Mouse (Mus musculus) embryo, embryonic 11 days (tissue): ENCODE data around the gene Olfr555.
A peak's percentile ranks its signal among the peaks of the same experiment; 100 is the strongest.
"Not testable (repeated sequence)": the region's sequence is repeated elsewhere in the genome, so short reads cannot be mapped to it uniquely, and the experiment has no call there.

Experiments
- DNase-seq: peaks from one replicate; pipeline ENCODE4 v3.0.0-alpha.2; 2015

Gene Olfr555

GRCm38 (mm10) chr7:102658523-102658922 is at the start of gene Olfr555:
Gene Olfr555 (plus strand): TSS chr7:102658823.
- no peak for DNase-seq

- DNase-seq = no peak
Observed at GRCm38 (mm10) chr7:102618118-102618517, 40.5 kb upstream of the Olfr555 start, which contains the start of gene Olfr553. Gene Olfr553 (minus strand): TSS chr7:102618218.

- DNase-seq = peak; percentile 23
Observed at GRCm38 (mm10) chr7:102619608-102620007, 39.0 kb upstream of the Olfr555 start.

GRCm38 (mm10) chr7:102620368-102620767 is 38.3 kb upstream of the Olfr555 start:
- DNase-seq = not testable (repeated sequence)

DNA sequence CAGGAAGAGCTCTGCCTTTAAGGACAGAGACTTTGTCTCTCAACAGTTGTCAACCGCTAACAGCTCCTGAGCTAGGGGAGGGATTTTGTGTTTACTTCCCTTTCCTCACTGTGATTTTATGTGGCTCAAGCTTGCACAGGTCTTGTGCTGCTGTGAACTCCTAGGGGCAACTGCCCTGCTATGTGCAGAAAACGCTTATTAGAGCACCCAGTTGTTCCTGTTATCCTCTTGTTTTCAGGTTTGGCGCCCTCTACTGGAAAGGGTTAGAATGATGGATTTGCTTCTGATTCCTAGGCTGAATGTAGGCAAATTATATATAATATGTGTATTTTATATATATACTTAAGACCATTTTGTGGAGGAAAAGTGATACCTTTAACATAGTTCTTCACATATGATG is 22.0 kb upstream of the Olfr555 start:
- DNase-seq = peak; percentile 38

- DNase-seq = no peak
Observed at GRCm38 (mm10) chr7:102638132-102638531, 20.5 kb upstream of the Olfr555 start, which contains the start of gene Olfr554. Gene Olfr554 (plus strand): TSS chr7:102638432.

- not testable (repeated sequence) for DNase-seq
Observed at GRCm38 (mm10) chr7:102644945-102645344, 13.7 kb upstream of the Olfr555 start.

DNA sequence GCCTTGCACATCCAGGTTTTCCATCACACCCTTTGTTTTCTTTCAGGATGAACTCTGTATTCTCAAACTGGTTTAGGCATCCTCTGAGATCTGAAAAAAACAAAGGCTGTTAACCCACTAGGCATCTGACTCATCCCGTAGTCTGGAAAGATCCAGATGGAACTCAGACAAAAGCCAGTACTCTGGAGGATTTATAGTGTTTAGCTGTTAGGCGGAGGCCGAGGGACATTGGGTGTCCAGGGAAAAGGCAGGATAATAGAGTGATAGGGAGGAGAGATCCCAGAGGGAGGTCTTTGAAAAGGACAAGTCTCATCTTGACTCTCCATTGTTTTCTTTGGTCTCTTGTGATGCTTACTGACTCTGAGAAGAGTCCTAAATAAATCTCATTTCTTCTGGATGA is 6.0 kb downstream of the Olfr555 start, which contains the start of gene Olfr556:
TSS of gene Olfr556 (plus strand) at position 301 of the 400 bp plus-strand sequence.
- DNase-seq = no peak

DNA sequence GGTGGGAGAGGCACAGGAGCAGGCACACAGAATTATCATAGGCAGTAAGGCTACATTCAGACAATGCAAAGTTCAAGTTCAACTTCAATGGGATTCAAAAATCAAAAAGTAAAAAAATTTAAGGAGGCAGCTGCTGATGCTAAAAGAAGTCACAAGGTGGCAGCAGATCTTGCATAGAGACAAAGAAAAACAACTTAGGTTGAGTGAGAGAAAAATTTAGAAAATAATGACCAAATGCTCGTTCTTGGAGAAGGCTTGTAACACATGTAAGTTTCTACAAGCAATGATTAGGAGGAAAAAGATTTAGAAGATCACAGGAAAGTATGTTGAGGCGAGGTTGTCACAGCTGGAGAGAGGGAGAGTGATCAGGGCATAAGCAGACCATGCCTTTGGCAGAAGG is 6.8 kb downstream of the Olfr555 start:
- DNase-seq = peak; percentile 45

GRCm38 (mm10) chr7:102676225-102676624 is 17.6 kb downstream of the Olfr555 start:
- no peak for DNase-seq

DNA sequence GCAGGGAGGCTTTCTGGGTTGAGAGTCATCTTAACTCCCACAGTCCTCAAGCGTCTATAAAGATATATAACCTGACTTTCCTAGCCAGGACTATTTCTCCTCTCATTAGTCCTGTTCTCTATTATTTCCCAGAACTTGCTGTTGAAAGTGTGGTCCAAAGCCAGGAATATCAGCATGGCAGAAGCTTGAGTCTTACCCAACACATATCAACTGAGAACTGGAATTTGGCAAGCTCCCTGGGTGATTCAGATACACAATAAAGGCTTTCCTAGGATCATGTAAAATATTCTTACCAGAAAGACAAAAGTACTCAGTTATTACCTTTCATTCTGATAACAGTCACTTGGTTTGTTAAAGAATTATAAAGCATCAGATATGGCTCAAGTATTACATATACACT is 23.3 kb downstream of the Olfr555 start:
- no peak for DNase-seq

DNA sequence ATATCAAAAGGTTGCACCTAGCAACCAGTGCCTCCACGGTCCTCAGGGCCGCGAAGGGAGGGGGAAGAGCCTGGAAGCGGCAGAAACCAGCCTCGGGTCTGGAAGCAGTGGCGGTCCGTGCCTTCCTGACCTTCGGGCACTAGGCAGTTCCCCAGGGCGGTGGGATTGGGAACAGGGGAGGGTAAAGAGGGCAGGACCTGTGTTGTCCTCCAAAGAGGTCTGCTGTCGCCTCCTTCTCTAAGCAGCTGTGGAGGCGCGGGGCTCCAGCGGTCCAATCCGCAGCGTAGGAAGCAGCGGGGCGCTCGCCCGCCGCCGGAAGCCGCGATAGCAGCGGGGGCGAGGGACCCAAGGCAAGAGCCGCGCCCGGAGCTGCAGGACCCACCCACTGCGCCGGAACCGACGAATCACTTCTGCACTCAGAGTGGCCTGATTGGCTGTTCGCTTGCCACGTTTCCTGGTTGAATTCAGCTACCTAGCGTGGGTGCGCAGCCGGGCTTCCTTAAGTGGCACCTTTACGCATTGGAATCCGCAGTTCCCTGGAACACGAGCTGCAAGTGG is 28.4 kb downstream of the Olfr555 start, which contains the start of gene Trim68:
TSS of gene Trim68 (minus strand) at position 384 of the 558 bp plus-strand sequence.
- peak; percentile 97 for DNase-seq

GRCm38 (mm10) chr7:102695358-102696125 is 36.9 kb downstream of the Olfr555 start, which contains the start of gene Olfr557:
Gene Olfr557 (plus strand): TSS chr7:102695910.
- peak; percentile 47 for DNase-seq

GRCm38 (mm10) chr7:102698461-102698860 is 39.8 kb downstream of the Olfr555 start:
- DNase-seq = no peak

DNA sequence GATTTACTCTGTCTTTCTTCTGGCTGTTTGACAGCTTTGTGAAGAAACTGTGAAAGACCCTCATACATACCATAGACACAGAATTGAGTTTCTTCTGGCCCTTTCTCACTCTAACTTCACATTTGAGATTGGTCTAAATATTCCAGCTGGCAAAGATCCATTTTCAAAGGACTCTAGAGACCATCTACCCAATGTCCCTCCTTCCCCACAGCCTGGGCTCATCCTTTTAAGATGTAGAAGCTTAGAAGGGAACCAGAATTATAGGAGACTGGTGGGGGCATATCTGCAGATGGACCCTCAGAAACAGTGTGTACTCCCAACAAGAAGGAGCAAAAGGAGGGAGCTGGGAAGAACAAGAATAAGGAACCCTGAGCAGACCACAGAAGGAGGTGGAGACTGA is 43.3 kb downstream of the Olfr555 start, which contains the start of gene Olfr558:
TSS of gene Olfr558 (plus strand) at position 301 of the 400 bp plus-strand sequence.
- no peak for DNase-seq
